In genomic region chr4:142634398-142634797, GRCm38 (mm10) we compare ENCODE assay signal across 18 mouse cellular contexts.
DNase-seq lines count a peak whose midpoint lies in the region; ATAC-seq and TF ChIP-seq lines count a peak whose summit lies in the region.
"Had no signal": no experiment of that assay in that cellular context is flagged by ENCODE, and none has a peak within 500 bp of the region (broad histone marks: within the 10 kb centered on the region; RNA-seq: fewer than 3 reads in every experiment).

No protein-coding gene starts in this region.

- peak; percentile 79 for DNase-seq in heart, adult 11 months
- no peak for DNase-seq in heart, adult 8-10 months (ENCODE audit: low spot score)
- DNase-seq in lung, embryonic 14.5 days = peak; percentile 33
- no peak for DNase-seq in lung, postnatal 25 days (ENCODE audit: low spot score)
- peak; percentile 56 for DNase-seq in brain, embryonic 14.5 days (ENCODE audit: low read depth)
- no peak for DNase-seq in spleen, adult 12 weeks (ENCODE audit: low spot score)
- DNase-seq: adrenal gland, adult 2 months; adrenal gland, postnatal 10 days; adrenal gland, postnatal 25 days; cerebellum, adult 11-12 months; cerebellum, adult 2 months; cerebellum, adult 9-10 months; cerebellum, postnatal 10 days; cerebellum, postnatal 25 days had no signal

- WGBS in lung, embryonic 14.5 days = 25% methylated on average over 8 of the region's 8 CpGs

- no peak for TF ChIP-seq POLR2A in brain, embryonic 14.5 days (IDR thresholded peaks at IDR 0.05; ENCODE audit: borderline replicate concordance, extremely low read depth, insufficient read depth, insufficient read length, poor library complexity, severe bottlenecking)

- no peak for TF ChIP-seq CTCF in lung, embryonic 14.5 days (IDR thresholded peaks at IDR 0.05; ENCODE audit: low read depth)
- TF ChIP-seq CTCF in brain, embryonic 14.5 days (IDR thresholded peaks at IDR 0.05; ENCODE audit: borderline replicate concordance, extremely low read depth, insufficient read depth, insufficient read length) = no peak

- no peak overlapping the region for H3K4me2 ChIP-seq in lung, embryonic 14.5 days
- H3K4me2 ChIP-seq: embryonic facial prominence, embryonic 12.5 days; forebrain, embryonic 13.5 days had no signal

- no peaks in the 10 kb centered on the region for H3K9me3 ChIP-seq in lung, embryonic 14.5 days (ENCODE audit: low read depth, low read length)
- H3K9me3 ChIP-seq: embryonic facial prominence, embryonic 10.5 days; embryonic facial prominence, embryonic 12.5 days; forebrain, embryonic 13.5 days had no signal

- no peaks in the 10 kb centered on the region for H3K27me3 ChIP-seq in lung, embryonic 14.5 days (ENCODE audit: insufficient read depth, low read length)
- H3K27me3 ChIP-seq: embryonic facial prominence, embryonic 12.5 days; forebrain, embryonic 13.5 days had no signal

- no peaks in the 10 kb centered on the region for H3K36me3 ChIP-seq in lung, embryonic 14.5 days (ENCODE audit: insufficient read depth)
- H3K36me3 ChIP-seq: embryonic facial prominence, embryonic 10.5 days; embryonic facial prominence, embryonic 12.5 days had no signal

- H3K9ac ChIP-seq in lung, embryonic 14.5 days = no peak overlapping the region
- H3K9ac ChIP-seq: embryonic facial prominence, embryonic 12.5 days; forebrain, embryonic 13.5 days had no signal

- no peak overlapping the region for H3K4me3 ChIP-seq in lung, embryonic 14.5 days (ENCODE audit: low read depth, low read length)
- H3K4me3 ChIP-seq: embryonic facial prominence, embryonic 10.5 days; embryonic facial prominence, embryonic 12.5 days; forebrain, embryonic 13.5 days had no signal

- ATAC-seq in lung, embryonic 14.5 days (ENCODE audit: insufficient read depth) = no peak
- ATAC-seq: forebrain, embryonic 13.5 days; forebrain, embryonic 16.5 days had no signal

- no peak overlapping the region for H3K27ac ChIP-seq in lung, embryonic 14.5 days (ENCODE audit: low read depth)
- H3K27ac ChIP-seq: embryonic facial prominence, embryonic 10.5 days; embryonic facial prominence, embryonic 12.5 days; forebrain, embryonic 13.5 days had no signal

- 0 out of 2 replicates have a peak, but pooled peaks cover 5% of the 10 kb centered on the region for H3K4me1 ChIP-seq in lung, embryonic 14.5 days (ENCODE audit: insufficient read depth)

Comparison
In these comparisons a context has a peak if more than half of its experiments do, and no peak if none do; other contexts are left out.
1. DNase-seq: peak in heart, adult 11 months (single experiment), lung, embryonic 14.5 days (single experiment) and brain, embryonic 14.5 days (single experiment); none in heart, adult 8-10 months (single experiment), lung, postnatal 25 days (single experiment) and spleen, adult 12 weeks (single experiment).